In genomic region chr11:4261188-4261494, GRCm38 (mm10) we compare ENCODE assay signal across 9 mouse cellular contexts. TPM values are rescaled to one million over a fixed set of nuclear protein-coding genes. Genes with fewer than 3 reads are reported as not detected.
DNase-seq lines count a peak whose midpoint lies in the region; ATAC-seq and TF ChIP-seq lines count a peak whose summit lies in the region.
"Had no signal": no experiment of that assay in that cellular context is flagged by ENCODE, and none has a peak within 500 bp of the region (broad histone marks: within the 10 kb centered on the region; RNA-seq: fewer than 3 reads in every experiment).

No protein-coding gene starts in this region.

- ATAC-seq in limb, embryonic 15.5 days (ENCODE audit: insufficient number of reproducible peaks, low FRiP score, low TSS enrichment, low read depth) = no peak

- DNase-seq in left cerebral cortex, adult 2 months (ENCODE audit: extremely low spot score in 1 of 2, low spot score in 2 of 2) = peak in 1 of 2 experiments; percentile 37
- DNase-seq in left cerebral cortex, adult 8-10 months (ENCODE audit: low spot score in 2 of 2) = no peak
- peak; percentile 76 for DNase-seq in ZHBTc4 (ENCODE audit: low read depth, low spot score)
- peak; percentile 72 for DNase-seq in embryo, embryonic 10.5 days (ENCODE audit: low spot score)
- peak; percentile 87 for DNase-seq in induced T-regulatory cell, adult 2 months (ENCODE audit: low read depth)
- peak; percentile 68 to 77 for DNase-seq in monocyte, adult 2 months (ENCODE audit: low read depth in 1 of 2, low spot score in 2 of 2)
- DNase-seq in thymus, postnatal 36 days = peak; percentile 69 to 70

- H3K27ac ChIP-seq in left cerebral cortex, adult 2 months = no peak overlapping the region
- 0 out of 2 replicates have a peak overlapping the region, but pooled peaks have one; percentile 1 for H3K27ac ChIP-seq in limb, embryonic 15.5 days
- H3K27ac ChIP-seq: neural tube, embryonic 12.5 days had no signal

- peaks cover 22% of the 10 kb centered on the region for H3K27me3 ChIP-seq in limb, embryonic 15.5 days

- no peak overlapping the region for H3K4me3 ChIP-seq in left cerebral cortex, adult 2 months
- no peak overlapping the region for H3K4me3 ChIP-seq in limb, embryonic 15.5 days
- H3K4me3 ChIP-seq: neural tube, embryonic 12.5 days had no signal

- H3K9me3 ChIP-seq in limb, embryonic 15.5 days = no peaks in the 10 kb centered on the region
- H3K9me3 ChIP-seq: neural tube, embryonic 12.5 days had no signal

- peak; percentile 54 for TF ChIP-seq CTCF in left cerebral cortex, adult 2 months (IDR thresholded peaks at IDR 0.05)

- no peak overlapping the region for H3K9ac ChIP-seq in limb, embryonic 15.5 days
- H3K9ac ChIP-seq: neural tube, embryonic 12.5 days had no signal

- H3K4me1 ChIP-seq in limb, embryonic 15.5 days = peaks cover 61% of the 10 kb centered on the region

- no peaks in the 10 kb centered on the region for H3K36me3 ChIP-seq in limb, embryonic 15.5 days
- H3K36me3 ChIP-seq: neural tube, embryonic 12.5 days had no signal

- no peak overlapping the region for H3K4me2 ChIP-seq in limb, embryonic 15.5 days
- H3K4me2 ChIP-seq: neural tube, embryonic 12.5 days had no signal

- intact Hi-C loops in left cerebral cortex, adult 2 months (cut with DNase I) = loop anchor here (10.0 kb wide), 1 partner anchor 604 kb away; no protein-coding TSS in a partner anchor

- WGBS in limb, embryonic 15.5 days = 40% methylated on average over 7 of the region's 7 CpGs

RNA-seq across cellular contexts. Expression of gene Lif, which starts 3.8 kb away (rescaled TPM):
- 1 to 10 TPM in 1 of 2 experiments, under 1 TPM in 1; 0.70 to 1.2 TPM for total RNA-seq in left cerebral cortex, adult 2 months (2021)
- 1 to 10 TPM in 1 of 4 experiments, under 1 TPM in 3; 0.66 to 1.3 (median 0.94) TPM for total RNA-seq in left cerebral cortex, adult 8-10 months (2022)
- 0.49 and 0.53 TPM in 2 replicates for polyA plus RNA-seq in limb, embryonic 15.5 days (2015; fragmentation: Nextera tagmentation; extraction: Ambion mirVana)
- polyA plus RNA-seq: neural tube, embryonic 12.5 days had no signal

RNA-seq across cellular contexts. Expression of gene Osm, which starts 24.9 kb away (rescaled TPM):
- not detected for total RNA-seq in left cerebral cortex, adult 2 months (2021)
- under 1 TPM in 2 of 4 experiments, not detected in 2; 0.53 to 0.55 TPM for total RNA-seq in left cerebral cortex, adult 8-10 months (2022)
- 0.12 and 0.23 TPM in 2 replicates for polyA plus RNA-seq in limb, embryonic 15.5 days (2015; fragmentation: Nextera tagmentation; extraction: Ambion mirVana)
- polyA plus RNA-seq: neural tube, embryonic 12.5 days had no signal

RNA-seq across cellular contexts. Expression of gene Castor1, which starts 43.1 kb away (rescaled TPM):
- 1 to 10 TPM; 3.9 to 4.2 TPM for total RNA-seq in left cerebral cortex, adult 2 months (2021)
- total RNA-seq in left cerebral cortex, adult 8-10 months (2022) = 1 to 10 TPM; 3.1 to 5.9 (median 4.4) TPM
- 15.2 and 20.6 TPM in 2 replicates for polyA plus RNA-seq in limb, embryonic 15.5 days (2015; fragmentation: Nextera tagmentation; extraction: Ambion mirVana)

Comparison
In these comparisons a context has a peak if more than half of its experiments do, and no peak if none do; other contexts are left out.
1. DNase-seq: peak in ZHBTc4 (single experiment), embryo, embryonic 10.5 days (single experiment), induced T-regulatory cell, adult 2 months (single experiment), monocyte, adult 2 months (2 of 2) and thymus, postnatal 36 days (2 of 2); none in left cerebral cortex, adult 8-10 months (0 of 2).